Mouse (Mus musculus) CH12.LX (cell line): ENCODE measurements around the gene Plekhg3.

ENCODE experiments used
- CHD1 ChIP-seq: IDR thresholded peaks from 2 replicates; pipeline ENCODE4 v1.6.1; 2012; ENCODE audit warnings: low read depth, low read length, improper control_type of control experiment, inconsistent platforms
- CTCF ChIP-seq, 2 experiments: IDR thresholded peaks in 1 of 2; conservative IDR thresholded peaks in 1 of 2; 2 replicates each; pipeline ENCODE4 v1.5.1; 2011 to 2012; ENCODE audit warnings: low read depth in 2 of 2, low read length in 2 of 2, improper control_type of control experiment in 1 of 2, inconsistent platforms in 1 of 2, mild to moderate bottlenecking in 1 of 2, moderate library complexity in 1 of 2
- E2F4 ChIP-seq: IDR thresholded peaks from 2 replicates; pipeline ENCODE4 v1.6.1; 2011; ENCODE audit warnings: low read depth, low read length, improper control_type of control experiment; ENCODE audit not compliant: insufficient replicate concordance
- HCFC1 ChIP-seq: IDR thresholded peaks from 2 replicates; pipeline ENCODE4 v1.6.1; 2012; ENCODE audit warnings: low read depth, mild to moderate bottlenecking, inconsistent platforms, low read length, improper control_type of control experiment
- JUN ChIP-seq: IDR thresholded peaks from 2 replicates; pipeline ENCODE4 v1.6.1; 2011; ENCODE audit warnings: low read depth, mild to moderate bottlenecking, low read length, improper control_type of control experiment, moderate library complexity; ENCODE audit not compliant: insufficient read depth
- JUND ChIP-seq: conservative IDR thresholded peaks from 2 replicates; pipeline ENCODE4 v1.6.1; 2011; ENCODE audit warnings: low read depth, low read length, improper control_type of control experiment
- MXI1 ChIP-seq: IDR thresholded peaks from 2 replicates; pipeline ENCODE4 v1.6.1; 2011; ENCODE audit warnings: mild to moderate bottlenecking, low read depth, low read length, improper control_type of control experiment
- NRF1 ChIP-seq: IDR thresholded peaks from 2 replicates; pipeline ENCODE4 v1.6.1; 2014; ENCODE audit warnings: low read depth, mild to moderate bottlenecking, inconsistent platforms, low read length, improper control_type of control experiment, moderate library complexity
- POLR2A ChIP-seq: IDR thresholded peaks from 2 replicates; pipeline ENCODE4 v1.6.1; 2011; ENCODE audit warnings: low read depth, mild to moderate bottlenecking, improper control_type of control experiment, low read length
- UBTF ChIP-seq: IDR thresholded peaks from 2 replicates; pipeline ENCODE4 v1.6.1; 2012; ENCODE audit warnings: low read depth, mild to moderate bottlenecking, inconsistent platforms, low read length, improper control_type of control experiment, moderate library complexity

GRCm38 (mm10) chr12:76507791-76508190 is 22.9 kb upstream of the Plekhg3 start:
- TF ChIP-seq JUN (no peak), POLR2A (no peak), E2F4 (no peak), UBTF (no peak), CTCF (conservative IDR thresholded peaks at IDR 0.05 in 1 of 2, IDR thresholded peaks at IDR 0.05 in 1 of 2; ENCODE audit: low read depth in 2 of 2, low read length in 2 of 2) (no peak), CHD1 (no peak), MXI1 (no peak), NRF1 (no peak), HCFC1 (no peak), JUND (no peak)
